8 mouse cellular contexts compared by ENCODE assay signal in the genomic region with DNA sequence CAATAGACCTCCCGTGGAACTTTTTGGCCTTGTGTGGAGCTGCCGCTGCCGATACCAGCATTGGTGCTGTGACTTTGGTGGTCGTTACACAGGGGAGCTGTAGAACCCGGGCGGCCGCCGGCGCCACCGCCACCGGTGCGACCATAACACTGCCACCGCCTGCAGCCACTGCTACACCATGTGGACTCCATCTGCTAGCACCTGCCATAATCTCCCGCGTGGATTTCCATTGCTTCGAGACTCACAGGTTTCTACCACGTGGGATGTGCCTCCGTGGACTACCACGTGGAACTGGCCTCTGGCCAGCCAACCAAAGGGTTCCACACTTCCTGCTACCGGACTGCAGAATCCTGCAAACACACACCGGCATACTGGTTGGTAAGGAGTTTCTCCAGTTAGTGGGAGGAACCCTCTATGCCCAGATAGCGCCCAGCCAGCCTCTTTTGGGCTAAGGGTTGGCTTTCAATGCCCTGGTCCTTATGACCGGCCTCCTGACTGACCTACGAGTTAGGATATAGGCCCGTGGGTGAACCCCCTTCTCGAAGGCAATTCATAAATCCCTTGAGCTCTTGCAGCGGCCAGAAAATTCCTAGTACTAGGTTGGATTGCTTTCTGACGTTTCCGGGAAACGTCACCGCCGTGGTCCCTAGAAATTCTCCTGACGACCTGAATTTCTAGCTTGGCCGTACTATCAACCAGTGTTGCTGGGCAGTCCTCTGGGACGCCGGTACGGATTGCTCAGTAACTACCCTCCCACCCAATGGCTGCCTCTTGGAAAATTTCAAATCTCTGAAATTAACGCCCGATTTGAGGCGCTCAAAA. TPM values are rescaled to one million over a fixed set of nuclear protein-coding genes. Genes with fewer than 3 reads are reported as not detected.
A peak's percentile ranks its signal among the peaks of the same experiment; 100 is the strongest.
DNase-seq lines count a peak whose midpoint lies in the region; ATAC-seq and TF ChIP-seq lines count a peak whose summit lies in the region.

No protein-coding gene starts in this region.

- ATAC-seq in CD4-positive, CD25-positive, alpha-beta regulatory T cell, adult 4 months: peak; percentile 42
- ATAC-seq in embryonic facial prominence, embryonic 13.5 days (ENCODE audit: insufficient number of reproducible peaks, insufficient read depth, low FRiP score, low TSS enrichment, low read depth): 0 out of 2 replicates have a peak, but pooled peaks have one; percentile 46
- ATAC-seq in heart, postnatal 0 days (ENCODE audit: insufficient read depth, low read depth): peak; percentile 67
- peak; percentile 47 for ATAC-seq in liver, embryonic 16.5 days (ENCODE audit: low read depth)

- DNase-seq in adrenal gland, adult 2 months: peak; percentile 74
- DNase-seq in heart, postnatal 0 days (ENCODE audit: low spot score): peak; percentile 56
- DNase-seq in kidney, postnatal 10 days: peak; percentile 80
- DNase-seq in naive thymus-derived CD4-positive, alpha-beta T cell, adult 2 months (ENCODE audit: low read depth): peak; percentile 37
- DNase-seq in thymus, postnatal 14 days: peak; percentile 30

- no peak for TF ChIP-seq CTCF in heart, postnatal 0 days (IDR thresholded peaks at IDR 0.05; ENCODE audit: low read depth)

- peaks cover 21% of the 10 kb centered on the region for H3K4me1 ChIP-seq in embryonic facial prominence, embryonic 13.5 days
- H3K4me1 ChIP-seq in heart, postnatal 0 days (ENCODE audit: control insufficient read depth, insufficient read depth): peaks cover 16% of the 10 kb centered on the region
- peaks cover 21% of the 10 kb centered on the region for H3K4me1 ChIP-seq in liver, embryonic 16.5 days (ENCODE audit: control insufficient read depth, low read depth, low read length)

- no peak for TF ChIP-seq EP300 in heart, postnatal 0 days (IDR thresholded peaks at IDR 0.05; ENCODE audit: low read depth)

- H3K4me2 ChIP-seq in embryonic facial prominence, embryonic 13.5 days: peak overlapping the region; percentile 87
- peak overlapping the region; percentile 74 for H3K4me2 ChIP-seq in heart, postnatal 0 days (ENCODE audit: low read depth, low read length)
- peak overlapping the region; percentile 88 for H3K4me2 ChIP-seq in liver, embryonic 16.5 days (ENCODE audit: low read depth, low read length)

- H3K27me3 ChIP-seq in embryonic facial prominence, embryonic 13.5 days: 0 out of 2 replicates have a peak, but pooled peaks cover 4% of the 10 kb centered on the region
- H3K27me3 ChIP-seq in heart, postnatal 0 days (ENCODE audit: control insufficient read depth, insufficient read depth, low read length): no peaks in the 10 kb centered on the region
- no peaks in the 10 kb centered on the region for H3K27me3 ChIP-seq in liver, embryonic 16.5 days (ENCODE audit: control insufficient read depth, insufficient read depth, low read depth, low read length)

- peak overlapping the region; percentile 66 for H3K9ac ChIP-seq in embryonic facial prominence, embryonic 13.5 days
- peak overlapping the region; percentile 34; the same call in 1 of the 2 replicates for H3K9ac ChIP-seq in heart, postnatal 0 days (replicated peaks; ENCODE audit: low read depth, low read length)
- H3K9ac ChIP-seq in liver, embryonic 16.5 days (ENCODE audit: low read depth, low read length): peak overlapping the region; percentile 44

- 2% methylated on average over 40 of the region's 40 CpGs for WGBS in embryonic facial prominence, embryonic 13.5 days
- WGBS in heart, postnatal 0 days: 3% methylated on average over 40 of the region's 40 CpGs
- 3% methylated on average over 40 of the region's 40 CpGs for WGBS in liver, embryonic 16.5 days (ENCODE audit: insufficient replicate concordance)

- H3K9me3 ChIP-seq in embryonic facial prominence, embryonic 13.5 days: no peaks in the 10 kb centered on the region
- H3K9me3 ChIP-seq in heart, postnatal 0 days (replicated peaks; ENCODE audit: control insufficient read depth, low read length): no peaks in the 10 kb centered on the region
- H3K9me3 ChIP-seq in liver, embryonic 16.5 days (replicated peaks; ENCODE audit: control insufficient read depth, low read length): no peaks in the 10 kb centered on the region

- 0 out of 2 replicates have a peak overlapping the region, but pooled peaks have one; percentile 35 for H3K27ac ChIP-seq in embryonic facial prominence, embryonic 13.5 days
- peak overlapping the region; percentile 54 for H3K27ac ChIP-seq in heart, postnatal 0 days (ENCODE audit: low read depth)
- peak overlapping the region; percentile 53 for H3K27ac ChIP-seq in liver, embryonic 16.5 days (ENCODE audit: low read length)

- no peaks in the 10 kb centered on the region for H3K36me3 ChIP-seq in embryonic facial prominence, embryonic 13.5 days
- no peaks in the 10 kb centered on the region for H3K36me3 ChIP-seq in heart, postnatal 0 days (replicated peaks; ENCODE audit: control insufficient read depth, insufficient read depth, low read length)
- no peaks in the 10 kb centered on the region for H3K36me3 ChIP-seq in liver, embryonic 16.5 days (ENCODE audit: control insufficient read depth, insufficient read depth)

- peak overlapping the region; percentile 47 for H3K4me3 ChIP-seq in embryonic facial prominence, embryonic 13.5 days
- H3K4me3 ChIP-seq in heart, postnatal 0 days (ENCODE audit: low read depth, low read length): peak overlapping the region; percentile 44
- H3K4me3 ChIP-seq in liver, embryonic 16.5 days (ENCODE audit: low read depth, low read length): peak overlapping the region; percentile 57

RNA-seq across cellular contexts. Expression of gene Eef1a1, which starts 32.0 kb away (rescaled TPM):
- over 10,000 TPM; 10,256 to 11,102 TPM for polyA plus RNA-seq in CD4-positive, CD25-positive, alpha-beta regulatory T cell, adult 4 months (2017; shearing (Covaris generic))
- total RNA-seq in adrenal gland, adult 2 months (2021): 1,000 to 10,000 TPM; 6,873 to 9,883 TPM
- 813 and 861 TPM in 2 replicates for polyA plus RNA-seq in adrenal gland, adult 2 months (2012; rRNA removed)
- polyA plus RNA-seq in embryonic facial prominence, embryonic 13.5 days (2015; fragmentation: Nextera tagmentation; extraction: Ambion mirVana): 5,425 and 5,472 TPM in 2 replicates
- 7,011 and 7,051 TPM in 2 replicates for total RNA-seq in heart, postnatal 0 days (2014; rRNA removed; ENCODE audit: low replicate concordance)
- 2,146 and 2,221 TPM in 2 replicates for polyA plus RNA-seq in heart, postnatal 0 days (2015; fragmentation: Nextera tagmentation; extraction: Ambion mirVana)
- polyA plus RNA-seq in liver, embryonic 16.5 days (2015; fragmentation: Nextera tagmentation; extraction: Ambion mirVana): 1,873 and 1,994 TPM in 2 replicates

Comparison
In these comparisons a context has a peak if more than half of its experiments do, and no peak if none do; other contexts are left out.
1. Peak in every context shown above with its lines: DNase-seq, ATAC-seq, H3K4me3 ChIP-seq and H3K27ac ChIP-seq.
2. DNase-seq: peak in every context shown above with its lines; median percentile 80 in kidney, postnatal 10 days; 74 in adrenal gland, adult 2 months; 56 in heart, postnatal 0 days; 37 in naive thymus-derived CD4-positive, alpha-beta T cell, adult 2 months; 30 in thymus, postnatal 14 days.